Mouse (Mus musculus): ENCODE results near the gene Stt3b. TPM values are rescaled to one million over a fixed set of nuclear protein-coding genes. Genes with fewer than 3 reads are reported as not detected.
A peak's percentile ranks its signal among the peaks of the same experiment; 100 is the strongest.

Stt3b gene
- polyA plus RNA-seq, 1 experiment from 2014 or later: 118 TPM

GRCm38 (mm10) chr9:115217984-115218383, 92.2 kb downstream of the Stt3b start:
- Histone ChIP-seq H3K27ac (replicated peaks; ENCODE audit: low read depth, low read length) (no peak overlapping the region), H3K4me1 (ENCODE audit: control insufficient read depth, insufficient read depth, low read length) (no peaks in the 10 kb centered on the region; the same call in 1 of the 2 replicates), H3K27me3 (ENCODE audit: control insufficient read depth, insufficient read depth, low read length) (no peaks in the 10 kb centered on the region), H3K36me3 (replicated peaks; ENCODE audit: control insufficient read depth, insufficient read depth, low read depth, low read length) (no peaks in the 10 kb centered on the region), H3K9me3 (replicated peaks; ENCODE audit: control insufficient read depth, low read length) (no peaks in the 10 kb centered on the region), H3K9ac (replicated peaks; ENCODE audit: low read length) (no peak overlapping the region), H3K4me2 (ENCODE audit: low read depth, low read length) (no peak overlapping the region), H3K4me3 (ENCODE audit: low read depth, low read length) (no peak overlapping the region)
- WGBS: 22% methylated on average over 9 of the region's 9 CpGs
- DNase-seq (ENCODE audit: low spot score) (peak; percentile 14), ATAC-seq (replicated peaks; ENCODE audit: insufficient number of reproducible peaks, low FRiP score, low TSS enrichment, low read depth) (no peak)

GRCm38 (mm10) chr9:115215830-115216701, 94.2 kb downstream of the Stt3b start:
- H3K9me3 ChIP-seq (replicated peaks; ENCODE audit: control insufficient read depth, low read length): no peaks in the 10 kb centered on the region
- H3K4me3 ChIP-seq (ENCODE audit: low read depth, low read length): no peak overlapping the region
- 29% methylated on average over 20 of the region's 21 CpGs for WGBS
- DNase-seq (ENCODE audit: low spot score): peak; percentile 65
- H3K9ac ChIP-seq (replicated peaks; ENCODE audit: low read length): no peak overlapping the region
- ATAC-seq (replicated peaks; ENCODE audit: insufficient number of reproducible peaks, low FRiP score, low TSS enrichment, low read depth): peak; percentile 76
- no peaks in the 10 kb centered on the region for H3K27me3 ChIP-seq (ENCODE audit: control insufficient read depth, insufficient read depth, low read length)
- H3K4me2 ChIP-seq (ENCODE audit: low read depth, low read length): peak overlapping the region; percentile 24; the same call in 1 of the 2 replicates
- no peak overlapping the region for H3K27ac ChIP-seq (replicated peaks; ENCODE audit: low read depth, low read length)
- H3K36me3 ChIP-seq (replicated peaks; ENCODE audit: control insufficient read depth, insufficient read depth, low read depth, low read length): no peaks in the 10 kb centered on the region
- H3K4me1 ChIP-seq (ENCODE audit: control insufficient read depth, insufficient read depth, low read length): no peaks in the 10 kb centered on the region; the same call in 1 of the 2 replicates

GRCm38 (mm10) chr9:115214572-115215571, 95.3 kb downstream of the Stt3b start:
- H3K27ac ChIP-seq (replicated peaks; ENCODE audit: low read depth, low read length): no peak overlapping the region
- no peak overlapping the region for H3K9ac ChIP-seq (replicated peaks; ENCODE audit: low read length)
- H3K4me3 ChIP-seq (ENCODE audit: low read depth, low read length): no peak overlapping the region
- DNase-seq (ENCODE audit: low spot score): no peak
- H3K27me3 ChIP-seq (ENCODE audit: control insufficient read depth, insufficient read depth, low read length): no peaks in the 10 kb centered on the region
- ATAC-seq (replicated peaks; ENCODE audit: insufficient number of reproducible peaks, low FRiP score, low TSS enrichment, low read depth): no peak
- no peaks in the 10 kb centered on the region for H3K9me3 ChIP-seq (replicated peaks; ENCODE audit: control insufficient read depth, low read length)
- no peaks in the 10 kb centered on the region for H3K36me3 ChIP-seq (replicated peaks; ENCODE audit: control insufficient read depth, insufficient read depth, low read depth, low read length)
- H3K4me1 ChIP-seq (ENCODE audit: control insufficient read depth, insufficient read depth, low read length): no peaks in the 10 kb centered on the region; the same call in 1 of the 2 replicates
- WGBS: 28% methylated on average over 7 of the region's 7 CpGs
- H3K4me2 ChIP-seq (ENCODE audit: low read depth, low read length): no peak overlapping the region

- H3K9me3 ChIP-seq (replicated peaks; ENCODE audit: control insufficient read depth, low read length): no peaks in the 10 kb centered on the region
- DNase-seq (ENCODE audit: low spot score): no peak
- no peaks in the 10 kb centered on the region for H3K27me3 ChIP-seq (ENCODE audit: control insufficient read depth, insufficient read depth, low read length)
- no peak overlapping the region for H3K27ac ChIP-seq (replicated peaks; ENCODE audit: low read depth, low read length)
- H3K4me3 ChIP-seq (ENCODE audit: low read depth, low read length): no peak overlapping the region
- H3K4me1 ChIP-seq (ENCODE audit: control insufficient read depth, insufficient read depth, low read length): no peaks in the 10 kb centered on the region; the same call in 1 of the 2 replicates
- whole genome bisulfite sequencing: 88% methylated on average over 5 of the region's 5 CpGs
- H3K9ac ChIP-seq (replicated peaks; ENCODE audit: low read length): no peak overlapping the region
- H3K36me3 ChIP-seq (replicated peaks; ENCODE audit: control insufficient read depth, insufficient read depth, low read depth, low read length): no peaks in the 10 kb centered on the region
- H3K4me2 ChIP-seq (ENCODE audit: low read depth, low read length): no peak overlapping the region
- ATAC-seq (replicated peaks; ENCODE audit: insufficient number of reproducible peaks, low FRiP score, low TSS enrichment, low read depth): no peak
These were observed 96.4 kb downstream of the Stt3b start for GRCm38 (mm10) chr9:115213755-115214264.

GRCm38 (mm10) chr9:115210535-115210934, 99.7 kb downstream of the Stt3b start:
- ATAC-seq (replicated peaks; ENCODE audit: insufficient number of reproducible peaks, low FRiP score, low TSS enrichment, low read depth): no peak
- H3K9ac ChIP-seq (replicated peaks; ENCODE audit: low read length): no peak overlapping the region
- no peak overlapping the region for H3K4me2 ChIP-seq (ENCODE audit: low read depth, low read length)
- H3K9me3 ChIP-seq (replicated peaks; ENCODE audit: control insufficient read depth, low read length): no peaks in the 10 kb centered on the region
- H3K27me3 ChIP-seq (ENCODE audit: control insufficient read depth, insufficient read depth, low read length): no peaks in the 10 kb centered on the region
- no peak for DNase-seq (ENCODE audit: low spot score)
- no peak overlapping the region for H3K4me3 ChIP-seq (ENCODE audit: low read depth, low read length)
- no peaks in the 10 kb centered on the region; the same call in 1 of the 2 replicates for H3K4me1 ChIP-seq (ENCODE audit: control insufficient read depth, insufficient read depth, low read length)
- 85% methylated on average over 12 of the region's 12 CpGs for WGBS
- no peaks in the 10 kb centered on the region for H3K36me3 ChIP-seq (replicated peaks; ENCODE audit: control insufficient read depth, insufficient read depth, low read depth, low read length)
- H3K27ac ChIP-seq (replicated peaks; ENCODE audit: low read depth, low read length): no peak overlapping the region

- DNase-seq (ENCODE audit: low spot score) (no peak), ATAC-seq (replicated peaks; ENCODE audit: insufficient number of reproducible peaks, low FRiP score, low TSS enrichment, low read depth) (no peak)
- Histone ChIP-seq H3K4me2 (ENCODE audit: low read depth, low read length) (no peak overlapping the region), H3K27me3 (ENCODE audit: control insufficient read depth, insufficient read depth, low read length) (no peaks in the 10 kb centered on the region), H3K9me3 (replicated peaks; ENCODE audit: control insufficient read depth, low read length) (no peaks in the 10 kb centered on the region), H3K4me1 (ENCODE audit: control insufficient read depth, insufficient read depth, low read length) (no peaks in the 10 kb centered on the region; the same call in 1 of the 2 replicates), H3K36me3 (replicated peaks; ENCODE audit: control insufficient read depth, insufficient read depth, low read depth, low read length) (no peaks in the 10 kb centered on the region), H3K27ac (replicated peaks; ENCODE audit: low read depth, low read length) (no peak overlapping the region), H3K9ac (replicated peaks; ENCODE audit: low read length) (no peak overlapping the region), H3K4me3 (ENCODE audit: low read depth, low read length) (no peak overlapping the region)
- WGBS: 84% methylated on average over 7 of the region's 7 CpGs
These were observed 100.5 kb downstream of the Stt3b start for GRCm38 (mm10) chr9:115209737-115210136.

GRCm38 (mm10) chr9:115206219-115206618, 104.0 kb downstream of the Stt3b start:
- DNase-seq (ENCODE audit: low spot score) (no peak), ATAC-seq (replicated peaks; ENCODE audit: insufficient number of reproducible peaks, low FRiP score, low TSS enrichment, low read depth) (no peak)
- no peaks in the 10 kb centered on the region for H3K36me3 ChIP-seq (replicated peaks; ENCODE audit: control insufficient read depth, insufficient read depth, low read depth, low read length)
- H3K4me3 ChIP-seq (ENCODE audit: low read depth, low read length): no peak overlapping the region
- H3K9me3 ChIP-seq (replicated peaks; ENCODE audit: control insufficient read depth, low read length): no peaks in the 10 kb centered on the region
- H3K4me1 ChIP-seq (ENCODE audit: control insufficient read depth, insufficient read depth, low read length): no peaks in the 10 kb centered on the region
- H3K9ac ChIP-seq (replicated peaks; ENCODE audit: low read length): no peak overlapping the region
- 76% methylated on average over 5 of the region's 5 CpGs for WGBS
- no peaks in the 10 kb centered on the region for H3K27me3 ChIP-seq (ENCODE audit: control insufficient read depth, insufficient read depth, low read length)
- no peak overlapping the region for H3K4me2 ChIP-seq (ENCODE audit: low read depth, low read length)
- no peak overlapping the region for H3K27ac ChIP-seq (replicated peaks; ENCODE audit: low read depth, low read length)
